Mouse (Mus musculus) heart, embryonic 15.5 days (tissue): Measurements from ENCODE around the gene Gm10073. TPM values are rescaled to one million over a fixed set of nuclear protein-coding genes. Genes with fewer than 3 reads are reported as not detected.
A peak's percentile ranks its signal among the peaks of the same experiment; 100 is the strongest.
"Not testable (repeated sequence)": the region's sequence is repeated elsewhere in the genome, so short reads cannot be mapped to it uniquely, and the experiment has no call there.

ENCODE experiments used
- ATAC-seq: fragments of 200-750 bp; cut with Nextera tagmentation; replicated peaks from 2 replicates; pipeline ENCODE4 v1.8.0; 2017; ENCODE audit warnings: low read depth, moderate TSS enrichment; ENCODE audit not compliant: insufficient number of reproducible peaks, insufficient read depth, low FRiP score
- H3K27ac ChIP-seq: fragments of 300-500 bp; sonication (generic); 2 replicates; pipeline ENCODE4 v1.5.1; 2015; ENCODE audit warnings: mild to moderate bottlenecking, inconsistent platforms
- H3K27me3 ChIP-seq: fragments of 300-500 bp; sonication (generic); 2 replicates; pipeline ENCODE4 v1.6.1; 2015; ENCODE audit warnings: inconsistent platforms
- H3K36me3 ChIP-seq: fragments of 300-500 bp; sonication (generic); 2 replicates; pipeline ENCODE4 v1.6.1; 2015; ENCODE audit warnings: mild to moderate bottlenecking, inconsistent platforms
- H3K4me1 ChIP-seq: fragments of 300-500 bp; sonication (generic); replicated peaks from 2 replicates; pipeline ENCODE4 v1.6.1; 2015; ENCODE audit warnings: inconsistent platforms
- H3K4me2 ChIP-seq: fragments of 300-500 bp; sonication (generic); 2 replicates; pipeline ENCODE4 v1.6.1; 2015; ENCODE audit warnings: inconsistent platforms, mild to moderate bottlenecking, moderate library complexity
- H3K4me3 ChIP-seq: fragments of 300-500 bp; sonication (generic); 2 replicates; pipeline ENCODE4 v1.5.1; 2015; ENCODE audit warnings: mild to moderate bottlenecking, inconsistent platforms
- H3K9ac ChIP-seq: fragments of 300-500 bp; sonication (generic); 2 replicates; pipeline ENCODE4 v1.6.1; 2015; ENCODE audit warnings: mild to moderate bottlenecking, inconsistent platforms
- H3K9me3 ChIP-seq: fragments of 300-500 bp; sonication (generic); replicated peaks from 2 replicates; pipeline ENCODE4 v1.6.1; 2016; ENCODE audit warnings: inconsistent platforms
- WGBS: fragments of 180-500 bp; shearing (Covaris S2); methylation state at CpG from one replicate; pipeline ENCODE4 v1.1.7; 2015; ENCODE audit warnings: mixed read lengths; 5-methylcytosine and 5-hydroxymethylcytosine counted together
- polyA plus RNA-seq: library from polyadenylated mRNA; unstranded; fragments of >200 nt; fragmentation: Nextera tagmentation; extraction: Ambion mirVana; gene quantifications from 2 replicates; pipeline ENCODE4 v1.2.1, GENCODE M21; 2015

The Gm10073 gene
- polyA plus RNA-seq, 1 experiment from 2014 or later = 6.5 TPM

DNA sequence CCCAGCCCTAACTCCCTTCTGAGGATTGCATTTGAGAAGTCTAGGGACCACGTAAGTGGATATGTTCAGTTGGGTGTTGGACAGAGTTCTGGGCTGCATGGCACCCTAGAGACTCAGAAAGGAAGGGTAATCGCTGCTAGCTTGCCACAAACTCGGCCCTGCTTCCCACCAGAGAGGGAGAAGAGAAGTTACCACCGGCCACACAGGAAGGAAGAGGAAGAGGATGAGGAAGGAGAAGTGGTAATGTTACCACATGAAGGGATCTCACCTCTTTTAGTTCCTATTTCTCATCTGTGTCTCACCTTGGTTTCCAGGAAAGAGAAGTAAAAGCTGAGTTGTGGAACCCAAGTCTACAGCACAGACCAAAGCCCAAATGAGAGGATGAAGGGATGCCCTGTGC is 1.0 kb upstream of the Gm10073 start:
- 74% methylated on average over 4 of the region's 4 CpGs for WGBS
- ATAC-seq = no peak

GRCm38 (mm10) chr8:106572175-106572574 is 1.1 kb downstream of the Gm10073 start:
- not testable (repeated sequence) for H3K9me3 ChIP-seq, ATAC-seq, H3K36me3 ChIP-seq, H3K4me3 ChIP-seq, H3K9ac ChIP-seq, H3K4me2 ChIP-seq, H3K4me1 ChIP-seq, H3K27ac ChIP-seq, H3K27me3 ChIP-seq
- 70% methylated on average over 1 of the region's 1 CpGs for WGBS

More for the DNA sequence above, 1.0 kb upstream of the Gm10073 start:
- H3K9ac ChIP-seq = no peak overlapping the region
- no peaks in the 10 kb centered on the region for H3K36me3 ChIP-seq
- H3K9me3 ChIP-seq = no peaks in the 10 kb centered on the region
- H3K27ac ChIP-seq = no peak overlapping the region
- H3K4me2 ChIP-seq = no peak overlapping the region
- peaks cover 11% of the 10 kb centered on the region for H3K4me1 ChIP-seq
- no peak overlapping the region for H3K4me3 ChIP-seq
- H3K27me3 ChIP-seq = no peaks in the 10 kb centered on the region

DNA sequence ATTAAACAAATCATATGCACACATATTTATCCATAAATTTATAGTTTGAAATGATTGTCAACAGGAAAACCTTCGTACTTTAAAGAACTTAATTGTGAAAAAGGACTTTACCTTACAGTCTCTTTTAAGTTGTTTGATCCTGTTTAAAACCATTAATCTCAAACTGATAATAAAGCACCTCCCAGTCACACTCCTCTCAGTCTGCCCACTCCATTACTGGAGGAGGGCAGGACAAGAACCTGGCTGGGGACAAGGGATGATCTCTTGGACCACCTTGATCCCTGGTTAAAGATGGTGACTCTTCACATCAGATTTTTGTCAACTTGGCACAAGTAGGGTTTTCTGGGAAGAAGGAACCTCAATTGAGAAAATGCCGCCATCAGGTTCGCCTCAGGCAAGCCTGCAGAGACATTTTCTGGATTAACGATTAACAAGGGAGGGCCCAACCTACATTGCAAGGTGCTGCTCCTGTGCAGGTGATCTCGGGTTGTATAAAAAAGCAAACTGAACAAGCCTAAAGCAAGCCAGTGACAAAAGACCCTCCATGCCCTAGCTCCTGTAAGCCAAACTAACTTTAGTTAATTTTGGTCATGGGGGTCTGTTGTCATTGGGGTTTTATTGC is 1.6 kb downstream of the Gm10073 start:
- H3K4me1 ChIP-seq = peaks cover 1% of the 10 kb centered on the region; the same call in 1 of the 2 replicates
- no peak overlapping the region for H3K9ac ChIP-seq
- H3K9me3 ChIP-seq = no peaks in the 10 kb centered on the region
- H3K27ac ChIP-seq = no peak overlapping the region
- WGBS = 77% methylated on average over 5 of the region's 5 CpGs
- no peak overlapping the region for H3K4me2 ChIP-seq
- no peak for ATAC-seq
- no peaks in the 10 kb centered on the region for H3K27me3 ChIP-seq
- H3K36me3 ChIP-seq = no peaks in the 10 kb centered on the region
- no peak overlapping the region for H3K4me3 ChIP-seq

- no peak overlapping the region for H3K9ac ChIP-seq
- H3K27ac ChIP-seq = no peak overlapping the region
- ATAC-seq = no peak
- no peaks in the 10 kb centered on the region for H3K27me3 ChIP-seq
- no peaks in the 10 kb centered on the region for H3K9me3 ChIP-seq
- no peaks in the 10 kb centered on the region for H3K4me1 ChIP-seq
- H3K36me3 ChIP-seq = no peaks in the 10 kb centered on the region
- WGBS = 86% methylated on average over 4 of the region's 4 CpGs
- H3K4me3 ChIP-seq = no peak overlapping the region
- H3K4me2 ChIP-seq = no peak overlapping the region
Measured at GRCm38 (mm10) chr8:106570386-106570785, 2.9 kb downstream of the Gm10073 start.

DNA sequence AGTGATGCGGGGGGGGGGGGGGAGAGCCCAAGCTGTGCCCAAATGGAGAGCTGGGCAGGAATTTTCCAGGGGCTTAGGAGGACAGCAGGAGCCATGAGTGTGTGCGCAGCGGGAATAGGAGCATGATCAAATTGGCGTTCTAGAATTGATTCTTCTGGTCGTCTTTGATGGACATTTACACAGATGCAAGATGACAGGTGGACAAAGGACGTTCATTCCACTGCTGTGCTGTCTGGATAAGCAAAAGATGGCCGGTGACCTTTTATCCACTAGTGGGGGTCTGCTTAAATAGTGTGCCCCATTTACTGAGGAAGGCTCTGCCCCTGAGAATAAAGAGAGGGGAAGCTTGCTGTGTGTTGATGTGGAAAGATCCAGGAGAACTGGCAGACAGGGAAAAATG is 4.3 kb downstream of the Gm10073 start:
- H3K27me3 ChIP-seq = no peaks in the 10 kb centered on the region
- H3K4me1 ChIP-seq = no peaks in the 10 kb centered on the region
- H3K4me2 ChIP-seq = no peak overlapping the region
- H3K27ac ChIP-seq = no peak overlapping the region
- WGBS = 76% methylated on average over 7 of the region's 7 CpGs
- no peak for ATAC-seq
- H3K9me3 ChIP-seq = no peaks in the 10 kb centered on the region
- H3K36me3 ChIP-seq = no peaks in the 10 kb centered on the region
- no peak overlapping the region for H3K9ac ChIP-seq
- no peak overlapping the region for H3K4me3 ChIP-seq

GRCm38 (mm10) chr8:106563691-106564182 is 9.5 kb downstream of the Gm10073 start:
- Histone ChIP-seq H3K9ac (no peak overlapping the region), H3K36me3 (no peaks in the 10 kb centered on the region), H3K4me3 (no peak overlapping the region), H3K27ac (no peak overlapping the region; the same call in 1 of the 2 replicates), H3K27me3 (no peaks in the 10 kb centered on the region), H3K4me1 (peaks cover 8% of the 10 kb centered on the region), H3K9me3 (no peaks in the 10 kb centered on the region), H3K4me2 (no peak overlapping the region)
- ATAC-seq = 0 out of 2 replicates have a peak, but pooled peaks have one; percentile 13
- 70% methylated on average over 3 of the region's 3 CpGs for WGBS

DNA sequence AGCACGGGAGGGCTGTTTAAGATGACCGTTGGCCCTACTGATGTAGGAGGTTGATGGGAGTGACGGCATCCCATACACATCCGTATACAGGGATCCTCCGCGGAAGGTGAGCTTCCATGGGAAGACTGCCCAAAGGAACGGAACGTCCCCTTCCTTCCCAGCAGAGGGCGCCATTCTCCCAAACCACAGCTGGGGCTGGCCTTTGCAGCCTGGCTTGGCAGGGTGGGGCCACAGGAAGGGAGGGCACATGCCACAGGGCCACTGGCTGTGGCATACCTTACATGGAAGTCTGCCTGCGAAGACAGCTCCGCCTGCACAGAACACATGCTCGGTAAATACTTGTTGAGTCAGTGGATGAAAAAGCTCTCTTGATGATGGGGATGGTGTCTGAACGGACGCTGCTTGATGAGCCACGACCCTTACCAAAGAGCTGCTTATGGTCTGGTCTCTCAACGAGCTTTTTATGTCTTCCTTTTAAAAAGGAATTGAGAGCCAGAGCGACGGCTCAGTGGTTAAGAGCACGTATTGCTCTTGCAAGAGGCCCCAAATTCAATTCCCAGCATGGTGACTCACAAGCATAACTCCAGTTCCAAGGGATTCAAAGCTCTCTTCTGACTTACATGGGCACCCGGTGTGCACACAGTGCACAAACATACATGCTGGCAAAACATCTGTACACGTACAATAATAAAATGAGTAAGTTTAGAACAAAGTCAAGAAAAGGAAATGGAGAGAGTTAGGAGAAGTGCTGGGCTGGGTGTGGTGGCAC is 12.0 kb downstream of the Gm10073 start:
- 25% methylated on average over 21 of the region's 21 CpGs for WGBS
- Histone ChIP-seq H3K9me3 (no peaks in the 10 kb centered on the region), H3K27me3 (no peaks in the 10 kb centered on the region), H3K4me2 (peak overlapping the region; percentile 28; the same call in 1 of the 2 replicates), H3K36me3 (peaks cover 11% of the 10 kb centered on the region; the same call in 1 of the 2 replicates), H3K4me1 (peaks cover 8% of the 10 kb centered on the region), H3K9ac (no peak overlapping the region), H3K27ac (no peak overlapping the region), H3K4me3 (no peak overlapping the region)
- peak; percentile 79; the same call in 1 of the 2 replicates for ATAC-seq

DNA sequence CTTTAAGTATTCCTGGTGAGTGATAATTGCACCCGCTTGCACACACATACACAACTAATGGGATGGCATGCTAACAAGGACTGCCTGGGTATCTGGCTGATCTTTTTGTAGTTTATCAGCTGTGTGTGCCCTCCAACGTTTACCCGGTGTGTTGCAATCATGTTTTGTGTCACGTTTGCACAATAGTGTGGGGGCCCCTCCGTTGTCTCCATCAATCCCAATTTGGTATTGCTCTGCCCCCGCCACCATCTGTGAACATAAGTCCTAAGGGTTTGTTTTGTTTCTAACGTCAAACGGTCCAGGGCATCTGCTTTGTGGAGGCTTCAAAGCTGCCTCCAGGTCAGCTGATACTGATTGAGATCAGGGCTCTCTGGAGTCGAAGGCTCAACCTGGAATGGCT is 13.4 kb downstream of the Gm10073 start:
- Histone ChIP-seq H3K27ac (no peak overlapping the region), H3K36me3 (peaks cover 12% of the 10 kb centered on the region; the same call in 1 of the 2 replicates), H3K27me3 (no peaks in the 10 kb centered on the region), H3K9me3 (no peaks in the 10 kb centered on the region), H3K4me2 (no peak overlapping the region), H3K9ac (no peak overlapping the region), H3K4me3 (no peak overlapping the region), H3K4me1 (peaks cover 8% of the 10 kb centered on the region)
- 44% methylated on average over 9 of the region's 9 CpGs for WGBS
- no peak for ATAC-seq

GRCm38 (mm10) chr8:106556068-106556645 is 17.1 kb downstream of the Gm10073 start:
- Histone ChIP-seq H3K4me2 (no peak overlapping the region), H3K4me1 (peaks cover 4% of the 10 kb centered on the region), H3K27ac (no peak overlapping the region), H3K27me3 (no peaks in the 10 kb centered on the region), H3K9me3 (no peaks in the 10 kb centered on the region), H3K4me3 (no peak overlapping the region), H3K36me3 (peaks cover 28% of the 10 kb centered on the region), H3K9ac (no peak overlapping the region)
- 62% methylated on average over 6 of the region's 7 CpGs for WGBS
- no peak for ATAC-seq

DNA sequence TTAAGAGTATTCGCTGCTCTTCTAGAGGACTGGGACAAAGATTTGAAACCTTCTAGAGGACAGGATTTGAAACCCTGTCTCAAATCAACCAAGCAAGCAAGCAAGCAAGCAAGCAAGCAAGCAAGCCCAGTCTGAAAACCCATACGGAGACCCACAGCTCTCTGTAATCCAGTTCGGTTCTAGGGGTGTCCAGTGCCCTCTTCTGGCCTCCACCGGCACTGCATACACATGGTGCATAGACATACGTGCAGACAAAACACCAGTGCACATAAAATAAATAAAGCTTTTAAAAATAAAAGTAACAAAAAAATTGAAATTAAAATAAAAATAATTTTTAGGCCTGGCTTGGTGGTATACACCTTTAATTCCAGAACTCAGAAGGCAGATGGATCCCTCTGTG is 19.2 kb downstream of the Gm10073 start:
- no peaks in the 10 kb centered on the region for H3K27me3 ChIP-seq
- no peak for ATAC-seq
- 94% methylated on average over 5 of the region's 5 CpGs for WGBS
- H3K36me3 ChIP-seq = peaks cover 32% of the 10 kb centered on the region
- no peaks in the 10 kb centered on the region for H3K4me1 ChIP-seq
- no peaks in the 10 kb centered on the region for H3K9me3 ChIP-seq
- H3K4me3 ChIP-seq = no peak overlapping the region
- no peak overlapping the region for H3K4me2 ChIP-seq
- H3K9ac ChIP-seq = no peak overlapping the region
- no peak overlapping the region for H3K27ac ChIP-seq

DNA sequence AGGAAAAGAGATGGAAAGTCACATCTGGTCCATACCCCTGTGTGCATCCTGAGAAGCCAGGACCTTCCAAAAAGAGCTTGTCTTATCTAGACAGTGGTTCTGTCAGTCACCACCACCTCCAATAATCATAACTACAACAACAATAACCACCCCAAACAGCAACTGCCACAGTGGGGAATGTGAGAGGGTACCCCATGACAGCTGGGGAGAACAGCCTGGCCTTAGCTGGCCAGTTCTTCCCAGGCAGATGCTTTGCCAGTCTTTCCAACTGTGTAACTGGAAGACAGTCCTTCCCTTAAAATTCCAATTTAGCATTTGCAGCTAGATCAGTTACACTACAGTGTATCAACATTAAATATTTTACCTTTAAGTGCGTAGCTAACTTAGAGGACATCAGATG is 22.4 kb downstream of the Gm10073 start:
- ATAC-seq = no peak
- WGBS = 94% methylated on average over 1 of the region's 1 CpGs
- Histone ChIP-seq H3K27ac (no peak overlapping the region), H3K4me2 (no peak overlapping the region), H3K4me3 (no peak overlapping the region), H3K4me1 (no peaks in the 10 kb centered on the region), H3K9ac (no peak overlapping the region), H3K27me3 (no peaks in the 10 kb centered on the region), H3K9me3 (no peaks in the 10 kb centered on the region), H3K36me3 (peaks cover 34% of the 10 kb centered on the region)
